Mouse (Mus musculus): ENCODE data around the gene Rubcnl. TPM values are rescaled to one million over a fixed set of nuclear protein-coding genes. Genes with fewer than 3 reads are reported as not detected.

Gene Rubcnl
- 0.64 TPM for polyA plus RNA-seq (2012; fragmentation: generic; extraction: Trizol)

- Histone ChIP-seq H3ac (ENCODE audit: control insufficient read depth, insufficient read length) (peak within 1 kb of the TSS; percentile 21), H3K27me3 (ENCODE audit: control insufficient read depth, insufficient read depth, insufficient read length) (no peaks in the 10 kb centered on the region), H3K79me2 (ENCODE audit: control insufficient read depth, insufficient read depth) (no peaks in the 10 kb centered on the region), H3K4me3 (peak within 1 kb of the TSS; percentile 33), H3K4me2 (ENCODE audit: low read depth) (peak within 1 kb of the TSS; percentile 93), H3K36me3 (ENCODE audit: control insufficient read depth, insufficient read depth) (no peaks in the 10 kb centered on the region)
- TF ChIP-seq MYOG (IDR thresholded peaks at IDR 0.05; ENCODE audit: control insufficient read depth in 1 of 3, insufficient read depth in 1 of 3, insufficient read length in 2 of 3, low read depth in 2 of 3), result no peak
- no peak for TF ChIP-seq POLR2A (IDR thresholded peaks at IDR 0.05; ENCODE audit: insufficient read length, low read depth)
- no peak for TF ChIP-seq SRF (IDR thresholded peaks at IDR 0.05; ENCODE audit: control insufficient read depth, insufficient read length, low read depth)
- TF ChIP-seq TCF3 (IDR thresholded peaks at IDR 0.05; ENCODE audit: insufficient read length, low read depth), result no peak
- TF ChIP-seq E2F4 (IDR thresholded peaks at IDR 0.05; ENCODE audit: insufficient read depth), result no peak
- TF ChIP-seq USF1 (IDR thresholded peaks at IDR 0.05; ENCODE audit: low read depth), result no peak
- TF ChIP-seq MAX (IDR thresholded peaks at IDR 0.05; ENCODE audit: low read depth), result no peak
Measured at GRCm38 (mm10) chr14:75015856-75016714, at the start of gene Rubcnl. Rubcnl (plus strand) TSS chr14:75016027.

- no peaks in the 10 kb centered on the region for H3K79me2 ChIP-seq (ENCODE audit: control insufficient read depth, insufficient read depth)
- H3ac ChIP-seq (ENCODE audit: control insufficient read depth, insufficient read length), result no peak overlapping the region
- H3K27me3 ChIP-seq (ENCODE audit: control insufficient read depth, insufficient read depth, insufficient read length), result no peaks in the 10 kb centered on the region
- peak overlapping the region; percentile 9 for H3K4me2 ChIP-seq (ENCODE audit: low read depth)
- TF ChIP-seq REST (IDR thresholded peaks at IDR 0.05; ENCODE audit: insufficient read depth, insufficient read length) (no peak), TCF12 (IDR thresholded peaks at IDR 0.05; ENCODE audit: insufficient read depth, poor library complexity, severe bottlenecking) (no peak), USF1 (IDR thresholded peaks at IDR 0.05; ENCODE audit: low read depth) (no peak), SRF (IDR thresholded peaks at IDR 0.05; ENCODE audit: control insufficient read depth, insufficient read length, low read depth) (no peak), CEBPB (IDR thresholded peaks at IDR 0.05; ENCODE audit: insufficient read depth, poor library complexity, severe bottlenecking) (no peak), MYOG (IDR thresholded peaks at IDR 0.05; ENCODE audit: control insufficient read depth in 1 of 3, insufficient read depth in 1 of 3, insufficient read length in 2 of 3, low read depth in 2 of 3) (no peak), MYOD1 (IDR thresholded peaks at IDR 0.05; ENCODE audit: control insufficient read depth in 1 of 3, insufficient read length in 2 of 3, low read depth in 2 of 3) (no peak), TCF3 (IDR thresholded peaks at IDR 0.05; ENCODE audit: insufficient read length, low read depth) (no peak), POLR2A (IDR thresholded peaks at IDR 0.05; ENCODE audit: insufficient read length, low read depth) (no peak)
- no peak overlapping the region for H3K4me3 ChIP-seq
- no peaks in the 10 kb centered on the region for H3K36me3 ChIP-seq (ENCODE audit: control insufficient read depth, insufficient read depth)
Measured at GRCm38 (mm10) chr14:74972216-74972615, 43.6 kb upstream of the Rubcnl start.

GRCm38 (mm10) chr14:74972687-74973086 lies 43.1 kb upstream of the Rubcnl start:
- TF ChIP-seq MYOG (IDR thresholded peaks at IDR 0.05; ENCODE audit: control insufficient read depth in 1 of 3, insufficient read depth in 1 of 3, insufficient read length in 2 of 3, low read depth in 2 of 3) (no peak), MAX (IDR thresholded peaks at IDR 0.05; ENCODE audit: low read depth) (no peak)
- peak overlapping the region; percentile 9 for H3K4me2 ChIP-seq (ENCODE audit: low read depth)
- H3K27me3 ChIP-seq (ENCODE audit: control insufficient read depth, insufficient read depth, insufficient read length), result no peaks in the 10 kb centered on the region
- no peaks in the 10 kb centered on the region for H3K36me3 ChIP-seq (ENCODE audit: control insufficient read depth, insufficient read depth)
- no peak overlapping the region for H3ac ChIP-seq (ENCODE audit: control insufficient read depth, insufficient read length)
- no peak overlapping the region for H3K4me3 ChIP-seq
- no peaks in the 10 kb centered on the region for H3K79me2 ChIP-seq (ENCODE audit: control insufficient read depth, insufficient read depth)

GRCm38 (mm10) chr14:74974136-74974651 lies 41.6 kb upstream of the Rubcnl start:
- TF ChIP-seq SRF (IDR thresholded peaks at IDR 0.05; ENCODE audit: control insufficient read depth, insufficient read length, low read depth) (no peak), E2F4 (IDR thresholded peaks at IDR 0.05; ENCODE audit: insufficient read depth) (no peak), POLR2AphosphoS2 (IDR thresholded peaks at IDR 0.05; ENCODE audit: insufficient read length, low read depth) (no peak), MAX (IDR thresholded peaks at IDR 0.05; ENCODE audit: low read depth) (no peak)
- H3K4me3 ChIP-seq, result no peak overlapping the region
- no peak overlapping the region for H3ac ChIP-seq (ENCODE audit: control insufficient read depth, insufficient read length)
- H3K79me2 ChIP-seq (ENCODE audit: control insufficient read depth, insufficient read depth), result no peaks in the 10 kb centered on the region
- H3K27me3 ChIP-seq (ENCODE audit: control insufficient read depth, insufficient read depth, insufficient read length), result no peaks in the 10 kb centered on the region
- no peaks in the 10 kb centered on the region for H3K36me3 ChIP-seq (ENCODE audit: control insufficient read depth, insufficient read depth)
- no peak overlapping the region for H3K4me2 ChIP-seq (ENCODE audit: low read depth)

- no peak overlapping the region for H3ac ChIP-seq (ENCODE audit: control insufficient read depth, insufficient read length)
- no peak overlapping the region for H3K4me3 ChIP-seq
- H3K27me3 ChIP-seq (ENCODE audit: control insufficient read depth, insufficient read depth, insufficient read length), result no peaks in the 10 kb centered on the region
- no peaks in the 10 kb centered on the region for H3K36me3 ChIP-seq (ENCODE audit: control insufficient read depth, insufficient read depth)
- TF ChIP-seq SRF (IDR thresholded peaks at IDR 0.05; ENCODE audit: control insufficient read depth, insufficient read length, low read depth), result no peak
- no peak for TF ChIP-seq REST (IDR thresholded peaks at IDR 0.05; ENCODE audit: insufficient read depth, insufficient read length)
- no peak for TF ChIP-seq USF1 (IDR thresholded peaks at IDR 0.05; ENCODE audit: low read depth)
- TF ChIP-seq TCF12 (IDR thresholded peaks at IDR 0.05; ENCODE audit: insufficient read depth, poor library complexity, severe bottlenecking), result no peak
- no peak for TF ChIP-seq CEBPB (IDR thresholded peaks at IDR 0.05; ENCODE audit: insufficient read depth, poor library complexity, severe bottlenecking)
- no peak for TF ChIP-seq POLR2AphosphoS2 (IDR thresholded peaks at IDR 0.05; ENCODE audit: insufficient read length, low read depth)
- TF ChIP-seq MYOG (IDR thresholded peaks at IDR 0.05; ENCODE audit: control insufficient read depth in 1 of 3, insufficient read depth in 1 of 3, insufficient read length in 2 of 3, low read depth in 2 of 3), result no peak
- TF ChIP-seq MAX (IDR thresholded peaks at IDR 0.05; ENCODE audit: low read depth), result no peak
- no peak for TF ChIP-seq POLR2A (IDR thresholded peaks at IDR 0.05; ENCODE audit: insufficient read length, low read depth)
- TF ChIP-seq E2F4 (IDR thresholded peaks at IDR 0.05; ENCODE audit: insufficient read depth), result no peak
- H3K79me2 ChIP-seq (ENCODE audit: control insufficient read depth, insufficient read depth), result no peaks in the 10 kb centered on the region
- no peak overlapping the region for H3K4me2 ChIP-seq (ENCODE audit: low read depth)
Measured at GRCm38 (mm10) chr14:74976972-74977371, 38.9 kb upstream of the Rubcnl start.
